Mouse (Mus musculus) Muller cell, postnatal 12 days (primary cell): ENCODE data around the gene Itgbl1.
"Not testable (repeated sequence)": the region's sequence is repeated elsewhere in the genome, so short reads cannot be mapped to it uniquely, and the experiment has no call there.

Source experiments
- DNase-seq: peaks from one replicate; pipeline ENCODE4 v3.0.0-alpha.2; 2015; ENCODE audit errors: inconsistent ontology term

Gene Itgbl1

DNA sequence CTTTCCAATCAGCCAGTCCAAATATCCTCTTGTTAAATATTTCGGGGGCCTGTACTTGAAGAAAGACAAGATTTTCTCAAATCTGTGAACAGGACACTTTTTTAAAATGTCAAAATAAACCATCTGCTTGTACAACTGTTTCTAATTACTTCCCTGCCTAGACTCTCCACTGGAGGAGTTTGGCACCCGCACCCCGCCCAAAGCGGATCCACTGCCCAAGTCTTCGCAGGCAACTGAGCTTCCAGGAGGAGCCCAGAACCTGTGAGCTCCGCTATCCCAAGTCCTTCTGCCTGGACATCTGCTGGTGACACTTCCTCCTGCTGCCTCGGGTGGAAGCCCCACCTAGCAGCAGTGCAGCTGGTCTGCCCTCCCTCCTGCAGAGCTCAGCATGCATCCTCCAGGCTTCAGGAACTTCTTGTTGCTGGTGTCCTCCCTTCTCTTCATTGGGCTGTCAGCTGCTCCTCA lies at the start of gene Itgbl1:
TSS of gene Itgbl1 (plus strand) at position 51 of the 465 bp plus-strand sequence.
- no peak for DNase-seq

DNA sequence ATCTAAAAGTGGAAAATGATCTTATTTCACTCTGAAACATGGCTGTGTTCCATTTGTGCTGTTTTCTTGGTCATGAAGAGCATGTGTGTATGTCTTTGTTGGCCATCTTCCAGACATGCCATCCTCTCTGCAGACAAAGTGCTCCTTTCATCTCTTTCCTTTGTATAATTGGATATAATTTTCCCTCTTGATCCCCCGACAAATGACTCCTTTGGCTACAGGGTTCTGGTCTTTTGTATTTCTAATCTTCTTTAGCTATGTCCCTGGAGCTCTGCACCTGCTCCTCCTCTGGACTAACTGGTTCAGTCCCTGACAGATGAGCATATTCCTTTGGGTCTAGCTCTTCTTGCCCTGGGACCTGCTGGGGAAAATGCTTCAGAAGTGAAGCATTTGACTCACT lies 36.8 kb upstream of the Itgbl1 start:
- peak; percentile 23 for DNase-seq

DNA sequence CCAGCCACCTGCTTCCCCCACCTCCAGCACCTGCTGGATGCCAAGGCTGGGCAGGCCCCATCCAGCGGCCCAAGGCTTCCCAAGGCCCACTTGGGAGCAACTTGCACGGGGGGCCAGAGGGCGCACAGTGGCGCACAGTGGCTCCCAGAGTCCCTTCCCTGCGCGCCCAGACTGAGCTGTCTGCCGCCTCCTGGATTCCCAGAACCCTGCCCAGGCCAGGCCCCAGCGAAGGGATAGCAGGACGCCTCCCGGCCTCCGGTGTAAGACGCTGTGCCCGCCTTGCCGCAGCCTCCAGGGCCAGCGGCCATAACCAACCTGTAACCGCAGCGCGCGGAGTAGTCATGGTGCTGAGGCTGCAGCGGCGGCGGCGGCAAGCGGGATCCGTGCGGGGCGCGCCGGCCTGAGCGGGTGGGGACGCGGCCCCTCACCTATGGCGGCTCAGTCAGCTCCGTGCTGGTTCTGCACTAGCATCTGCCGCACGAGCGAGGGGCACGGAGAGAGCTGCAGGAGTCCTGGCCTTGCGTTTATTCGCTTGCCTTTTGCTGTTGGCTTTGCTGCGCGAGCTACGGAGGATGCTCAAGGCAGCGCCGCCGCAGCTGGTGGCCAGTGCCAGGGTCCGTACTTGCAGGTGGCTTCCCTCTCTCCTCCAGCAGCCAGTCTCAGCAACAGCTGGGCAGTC lies 33.1 kb upstream of the Itgbl1 start, which contains the start of gene Nalcn:
TSS of gene Nalcn (minus strand) at position 644 of the 679 bp plus-strand sequence.
- peak; percentile 55 for DNase-seq

DNA sequence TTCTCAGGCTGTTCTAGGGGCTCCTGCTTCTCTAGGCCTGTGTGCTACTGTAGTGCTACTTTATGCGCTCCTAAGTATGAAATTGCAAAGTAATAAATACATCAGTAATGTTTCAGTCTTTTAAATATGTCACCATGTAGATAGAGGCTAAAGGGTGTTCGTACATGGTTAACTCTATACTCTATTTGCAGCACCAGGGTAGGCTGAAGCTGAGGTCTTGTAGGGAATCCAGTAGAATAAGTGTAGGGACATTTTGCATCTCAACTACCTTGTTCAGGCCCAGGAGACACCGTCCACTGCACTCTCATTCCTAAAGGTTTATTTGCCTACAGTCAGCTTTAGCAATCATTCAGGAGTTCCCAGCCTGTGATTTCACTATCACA lies 32.6 kb upstream of the Itgbl1 start:
- DNase-seq: no peak

DNA sequence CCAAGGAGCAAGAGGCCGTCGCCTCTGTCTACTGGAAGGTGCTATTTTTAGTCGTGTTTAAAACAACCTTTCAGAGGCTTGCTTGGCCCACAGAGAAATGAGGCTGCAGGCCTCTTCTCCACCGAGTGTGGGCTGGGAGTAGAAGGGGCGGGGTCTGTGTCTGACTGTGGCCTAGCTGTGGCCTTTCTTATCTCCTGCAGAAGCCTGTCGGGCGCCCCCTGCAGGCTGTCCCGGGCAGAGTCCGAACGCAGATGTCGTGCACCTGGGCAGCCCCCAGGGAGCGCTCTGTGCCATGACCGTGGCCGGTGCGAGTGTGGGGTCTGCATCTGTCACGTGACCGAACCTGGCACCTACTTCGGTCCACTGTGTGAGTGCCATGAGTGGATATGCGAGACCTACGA lies 1.3 kb downstream of the Itgbl1 start:
- DNase-seq: no peak

DNA sequence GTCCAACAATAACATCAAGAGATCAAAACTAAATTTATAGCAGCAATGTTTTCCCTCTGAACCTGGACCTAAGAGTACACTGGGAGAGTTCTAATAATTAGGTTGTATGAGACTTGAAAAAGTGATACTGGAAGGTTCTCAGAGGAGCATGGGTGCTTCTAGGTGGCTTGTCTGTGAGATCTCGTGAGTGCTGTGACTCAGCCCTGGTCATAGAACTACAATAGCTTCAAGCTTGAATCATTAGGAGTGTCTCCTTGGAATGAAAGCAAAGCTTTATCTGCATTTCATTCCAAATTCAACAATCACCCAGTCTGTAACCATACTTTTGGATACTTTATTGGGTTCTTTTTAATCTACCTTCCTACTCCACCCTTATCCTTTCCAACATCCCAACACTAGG lies 2.6 kb downstream of the Itgbl1 start:
- peak; percentile 35 for DNase-seq

DNA sequence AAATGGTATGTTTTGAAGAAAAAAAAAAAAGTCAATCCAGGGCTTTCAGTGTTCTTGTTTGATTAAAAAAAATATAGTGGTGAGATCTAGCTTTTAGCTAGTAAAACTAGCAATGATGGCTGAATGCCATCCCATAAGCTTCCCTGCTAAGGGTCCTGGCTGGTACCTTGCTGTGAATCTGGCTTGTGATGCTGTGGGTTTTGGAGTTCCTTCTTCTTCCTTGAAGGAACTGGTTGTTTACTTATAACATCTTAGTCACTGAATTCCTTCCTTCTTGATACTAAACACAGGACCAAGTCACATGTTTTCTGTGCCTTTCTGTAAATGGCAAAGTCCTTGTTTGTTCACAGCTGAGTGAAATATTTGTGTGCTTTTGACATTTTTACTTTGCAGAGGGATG lies 3.4 kb downstream of the Itgbl1 start:
- no peak for DNase-seq

DNA sequence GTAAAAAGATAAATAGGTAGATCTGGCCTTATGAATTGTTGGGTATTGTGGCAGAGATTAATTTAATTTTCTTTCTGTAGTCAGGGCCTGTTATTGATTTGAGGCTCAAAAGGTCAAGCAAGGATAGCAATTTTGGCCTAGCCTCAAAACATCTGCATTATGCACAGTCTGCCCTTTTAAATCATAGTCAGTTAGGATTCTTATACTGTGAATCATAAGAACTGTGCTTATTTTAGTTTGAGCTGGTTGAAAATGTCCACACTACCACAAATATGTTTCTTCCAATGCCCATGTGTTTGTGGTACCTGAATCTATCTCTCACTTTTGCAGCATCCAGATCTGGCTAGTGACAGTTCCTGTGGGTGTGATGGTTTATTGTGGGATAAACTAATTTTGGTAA lies 4.7 kb downstream of the Itgbl1 start:
- no peak for DNase-seq

DNA sequence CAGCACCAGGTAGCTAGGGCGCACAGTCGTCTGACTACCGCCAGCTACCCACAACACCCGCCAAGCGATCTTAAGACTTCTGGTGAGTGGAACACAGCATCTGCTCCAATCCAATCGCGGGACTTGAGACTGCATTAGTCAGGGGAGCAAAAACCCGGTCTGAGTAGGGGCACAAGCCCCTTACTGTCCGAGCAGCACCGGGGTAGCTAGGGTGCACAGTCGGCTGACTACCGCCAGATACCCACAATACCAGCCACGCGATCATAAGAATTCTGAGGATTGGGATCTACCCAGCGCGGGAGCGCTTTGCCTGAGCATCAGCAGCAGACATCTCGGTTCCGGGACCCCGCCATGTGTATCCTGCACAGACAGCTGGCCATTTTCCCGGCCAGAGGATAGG lies 11.3 kb downstream of the Itgbl1 start:
- DNase-seq: not testable (repeated sequence)

DNA sequence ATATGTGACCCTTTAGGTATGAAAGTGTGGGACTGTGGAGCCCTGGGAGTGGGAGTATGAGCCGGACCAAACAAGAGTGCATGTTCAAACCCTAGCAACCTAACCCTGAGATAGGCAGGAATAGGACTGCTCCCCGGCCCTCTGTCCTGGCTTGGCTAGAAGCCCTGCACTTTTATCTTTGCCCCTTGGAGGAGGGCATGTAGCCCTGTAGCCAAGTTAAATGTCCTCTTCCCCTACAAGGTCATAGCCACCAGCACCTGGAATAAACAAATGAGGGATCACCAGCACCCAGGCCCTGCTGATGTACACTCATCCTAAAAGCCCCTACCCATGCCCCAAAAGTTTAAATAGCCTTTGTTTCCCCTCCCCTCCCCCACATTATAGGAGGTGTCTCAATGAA lies 18.3 kb downstream of the Itgbl1 start:
- DNase-seq: no peak

DNA sequence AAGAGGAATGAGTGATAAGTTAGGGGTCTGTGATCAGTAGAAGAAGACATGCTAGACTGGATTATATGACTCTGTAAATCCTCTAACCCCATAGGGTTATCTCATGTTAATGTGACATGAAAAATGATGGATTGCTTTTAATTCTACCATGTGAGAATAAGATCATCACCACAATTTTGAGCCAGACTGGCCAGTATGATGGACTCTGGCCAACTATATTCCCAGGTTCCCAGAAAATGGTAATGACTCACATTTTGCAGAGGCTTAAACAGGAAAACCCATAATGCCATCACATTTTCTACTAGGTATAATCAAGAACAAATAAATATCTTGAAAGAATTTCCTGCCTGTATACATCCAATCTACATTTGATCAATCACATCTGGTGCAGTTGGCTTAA lies 55.0 kb downstream of the Itgbl1 start:
- DNase-seq: no peak

DNA sequence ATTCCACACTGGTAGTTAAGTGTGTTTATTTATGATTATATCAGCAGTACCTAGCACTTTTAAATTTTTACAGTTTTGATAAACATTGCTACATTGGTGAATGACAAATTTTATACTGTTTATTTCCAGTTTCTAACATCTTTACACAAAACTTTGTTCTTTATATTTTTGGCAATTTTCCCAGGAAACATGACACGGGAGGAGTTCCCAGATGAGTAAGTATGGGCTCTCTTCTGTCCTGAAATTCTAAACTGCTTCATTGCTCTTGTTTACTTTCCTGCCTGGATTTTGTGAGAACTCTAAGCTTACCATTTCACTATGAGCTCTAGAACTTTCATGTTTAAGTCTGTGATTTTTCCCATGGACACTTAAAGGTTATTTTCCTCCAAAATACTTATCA lies 82.3 kb downstream of the Itgbl1 start:
- DNase-seq: no peak

DNA sequence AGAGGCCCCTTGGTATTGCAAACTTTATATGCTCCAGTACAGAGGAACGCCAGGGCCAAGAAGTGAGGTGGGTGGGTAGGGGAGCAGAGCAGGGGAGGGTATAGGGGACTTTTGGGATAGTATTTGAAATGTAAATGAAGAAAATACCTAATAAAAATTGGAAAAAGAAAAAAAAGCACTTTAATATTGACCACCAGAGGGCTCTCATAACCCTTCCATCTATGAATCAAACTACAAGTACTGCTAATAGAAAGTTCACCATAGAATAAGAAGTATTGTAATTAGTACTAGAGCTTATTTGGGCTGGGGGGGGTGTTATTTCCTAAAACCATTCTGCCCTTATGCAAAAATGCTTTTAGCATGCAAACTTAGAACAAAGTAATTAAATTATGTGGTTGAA lies 91.2 kb downstream of the Itgbl1 start:
- DNase-seq: no peak

DNA sequence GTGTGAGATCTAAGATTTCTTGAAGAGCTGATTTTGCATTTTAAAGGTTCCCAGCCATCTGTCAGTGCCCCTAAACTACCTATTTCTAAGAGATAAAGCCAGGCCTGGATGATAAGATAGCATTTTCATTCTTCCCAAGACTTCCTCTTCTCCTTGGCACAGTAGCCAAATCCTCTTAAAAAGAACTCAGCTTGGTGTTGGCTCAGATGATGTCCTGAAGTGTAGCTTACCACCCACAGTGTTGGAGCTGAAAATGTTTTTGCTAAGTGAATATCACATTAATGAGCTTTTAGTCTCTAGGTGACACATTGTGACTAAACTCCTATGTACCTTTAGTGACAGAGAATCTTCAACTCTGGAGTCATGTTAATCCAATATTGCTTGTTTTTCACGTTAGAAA lies 99.8 kb downstream of the Itgbl1 start:
- DNase-seq: no peak

DNA sequence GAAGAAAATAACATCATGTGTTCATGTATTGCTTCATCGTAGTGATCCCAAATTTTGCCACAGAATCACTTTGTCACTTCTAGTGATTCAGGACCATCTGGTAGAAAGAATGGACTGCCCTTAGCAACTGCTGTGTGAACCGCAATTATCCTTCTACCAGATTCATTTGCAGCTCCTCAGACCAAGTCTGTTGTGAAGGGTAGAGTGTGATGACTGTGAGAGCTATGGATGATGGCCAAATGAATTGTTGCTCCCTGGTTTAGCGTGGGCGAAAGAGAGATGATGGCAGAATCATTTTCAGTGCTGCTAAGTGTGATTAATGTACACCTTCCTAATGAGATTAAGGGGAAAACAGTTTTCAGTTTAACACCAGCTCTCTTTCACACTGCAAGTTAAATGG lies 100.3 kb downstream of the Itgbl1 start:
- peak; percentile 70 for DNase-seq

DNA sequence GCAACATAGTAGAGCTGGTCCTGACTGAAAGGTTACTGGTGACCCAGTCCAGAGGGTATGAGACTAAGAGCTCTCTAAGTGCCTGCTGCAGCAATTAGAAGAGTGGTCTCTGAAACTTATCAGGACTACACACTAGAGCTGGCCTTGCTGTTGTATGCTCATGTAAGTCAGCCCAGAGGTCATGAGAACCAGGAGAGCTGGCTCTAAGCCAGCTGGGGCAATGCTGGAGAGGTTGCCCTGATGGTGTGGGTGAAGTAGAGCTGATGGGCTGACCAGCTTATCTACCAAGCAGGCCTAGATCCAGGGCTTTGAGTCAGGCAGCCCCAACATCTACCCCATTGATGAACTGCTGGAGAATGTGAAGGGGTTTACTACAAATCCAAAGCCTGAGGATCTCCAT lies 142.0 kb downstream of the Itgbl1 start:
- DNase-seq: no peak

DNA sequence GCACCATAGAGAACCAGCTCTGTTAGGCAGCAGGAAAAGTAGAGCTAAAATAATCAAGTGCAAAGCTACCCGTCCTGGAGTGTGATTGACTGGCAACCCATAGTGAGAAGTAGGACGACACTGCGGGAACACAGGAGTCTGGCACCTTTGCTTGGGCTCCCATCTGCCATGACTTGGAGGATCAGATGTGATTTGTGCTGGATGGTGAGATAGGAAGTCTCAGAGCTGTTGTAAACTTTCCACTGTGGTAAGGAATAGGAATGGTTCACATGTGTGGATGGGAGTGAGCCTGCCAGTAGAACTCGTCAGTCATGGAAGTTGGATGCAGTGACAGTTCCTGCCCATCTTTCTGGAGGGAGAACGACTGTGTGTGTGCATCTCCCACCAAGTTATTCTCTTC lies 177.9 kb downstream of the Itgbl1 start:
- DNase-seq: no peak

DNA sequence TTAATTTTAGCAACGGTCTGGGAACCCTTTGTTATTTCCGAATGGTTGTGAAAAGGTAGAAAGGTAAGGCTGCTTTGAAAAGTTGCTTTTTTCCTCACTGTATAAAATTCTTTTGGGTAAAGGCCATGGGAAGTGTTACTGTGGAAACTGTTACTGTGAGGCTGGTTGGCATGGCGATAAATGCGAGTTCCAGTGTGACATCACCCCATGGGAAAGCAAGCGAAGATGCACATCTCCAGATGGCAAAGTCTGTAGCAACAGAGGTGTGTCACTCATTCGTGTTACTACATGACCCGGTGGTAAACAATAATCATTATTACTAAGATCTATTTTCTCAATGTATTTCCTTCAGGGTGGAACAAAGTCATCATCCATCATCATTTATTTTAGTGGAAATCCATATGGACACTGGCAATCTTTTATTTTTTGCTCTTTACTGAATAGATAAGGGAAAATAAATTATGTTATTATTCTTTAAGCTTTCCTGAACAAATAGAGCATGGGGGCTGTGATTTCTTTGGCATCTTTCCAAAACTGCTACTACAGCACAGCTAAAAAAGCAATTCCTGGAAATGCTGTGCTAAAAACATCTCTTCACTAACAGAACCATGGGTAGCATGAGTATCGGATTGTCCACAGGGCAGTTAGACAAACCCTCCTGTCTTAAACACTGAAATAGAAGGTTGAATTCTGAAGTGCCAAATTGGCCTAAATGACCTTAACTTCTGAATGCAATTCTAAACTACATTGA lies 184.1 kb downstream of the Itgbl1 start:
- DNase-seq: no peak

DNA sequence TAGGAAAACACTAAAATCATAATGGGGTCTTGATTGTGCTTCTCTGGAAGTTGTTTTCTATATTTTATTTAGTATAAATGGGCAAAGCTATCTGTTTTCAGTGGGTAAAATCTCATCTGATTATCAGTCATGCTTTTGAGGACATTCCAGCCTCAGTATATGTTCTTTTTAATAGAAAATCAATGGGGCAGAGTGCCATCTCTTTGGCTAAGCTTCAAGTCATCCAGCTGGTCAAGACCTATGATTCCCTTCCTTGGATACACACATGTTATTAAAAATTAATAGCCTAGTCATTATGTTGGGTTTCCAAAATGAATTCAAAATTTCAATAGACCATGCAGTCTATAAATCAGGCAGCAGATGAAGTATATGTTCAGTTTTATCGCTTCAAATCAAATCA lies 204.8 kb downstream of the Itgbl1 start:
- DNase-seq: no peak

DNA sequence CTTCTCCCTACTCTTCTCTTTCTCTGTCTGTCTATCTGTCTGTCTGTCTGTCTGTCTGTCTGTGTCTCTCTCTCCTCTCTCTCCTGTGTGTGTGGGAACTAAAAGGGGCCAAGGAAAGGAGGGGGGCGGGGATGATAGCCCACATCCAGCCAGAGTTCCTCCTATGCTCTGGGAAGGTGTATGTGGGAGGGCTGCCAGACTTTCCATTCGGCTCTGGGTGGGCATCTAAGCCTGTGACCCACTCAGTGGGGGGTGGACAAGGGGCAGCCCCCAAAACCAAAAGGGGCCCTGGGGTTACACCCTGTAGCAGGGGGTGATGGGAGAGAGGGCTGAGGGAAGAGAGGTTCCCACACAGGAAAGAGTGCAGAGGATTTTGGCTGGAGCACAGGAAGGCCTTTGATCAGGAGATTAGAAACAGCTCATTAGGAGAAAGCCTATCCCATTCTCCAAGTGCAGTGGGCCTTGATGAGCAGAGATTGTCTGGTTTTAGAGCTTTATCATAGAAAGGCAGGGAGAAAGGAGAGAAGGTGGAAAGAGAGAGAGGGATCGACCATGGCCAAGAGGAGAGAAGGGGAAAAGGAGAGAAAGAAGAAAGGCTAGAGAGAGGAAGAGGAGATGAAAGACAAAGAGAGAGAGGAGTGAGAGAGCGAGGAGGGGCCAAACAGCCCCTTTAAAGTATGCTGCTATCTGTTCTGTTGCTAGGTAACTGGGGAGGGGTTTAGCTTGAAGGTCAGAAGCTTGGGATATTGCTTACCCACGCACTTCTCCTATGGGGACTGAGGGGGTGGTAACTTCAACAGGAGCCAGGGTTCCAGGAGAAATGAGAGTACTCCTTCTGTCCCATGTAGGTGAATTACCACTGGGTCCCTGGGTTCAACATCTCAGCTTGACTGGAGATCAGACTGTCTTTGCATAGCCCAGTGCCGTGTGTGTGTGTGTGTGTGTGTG lies 206.3 kb downstream of the Itgbl1 start:
- peak; percentile 45 for DNase-seq

DNA sequence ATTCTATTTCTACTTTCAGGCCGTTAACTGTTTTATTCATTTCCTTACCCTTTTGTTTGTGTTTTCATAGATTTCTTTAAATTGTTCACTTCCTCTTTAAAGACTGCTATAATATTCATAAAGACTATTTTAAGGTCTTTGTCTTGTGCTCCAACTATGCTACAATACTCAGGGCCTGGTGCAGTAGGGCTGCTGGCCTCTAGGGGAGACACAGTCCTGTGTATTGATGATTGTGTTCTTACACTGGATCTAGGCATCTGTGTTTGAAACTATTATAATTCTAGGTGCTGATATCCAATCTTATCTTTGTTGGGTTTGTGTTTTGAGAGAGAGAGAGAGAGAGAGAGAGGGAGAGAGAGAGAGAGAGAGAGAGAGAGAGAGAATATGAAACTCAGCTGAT lies 268.1 kb downstream of the Itgbl1 start:
- no peak for DNase-seq

DNA sequence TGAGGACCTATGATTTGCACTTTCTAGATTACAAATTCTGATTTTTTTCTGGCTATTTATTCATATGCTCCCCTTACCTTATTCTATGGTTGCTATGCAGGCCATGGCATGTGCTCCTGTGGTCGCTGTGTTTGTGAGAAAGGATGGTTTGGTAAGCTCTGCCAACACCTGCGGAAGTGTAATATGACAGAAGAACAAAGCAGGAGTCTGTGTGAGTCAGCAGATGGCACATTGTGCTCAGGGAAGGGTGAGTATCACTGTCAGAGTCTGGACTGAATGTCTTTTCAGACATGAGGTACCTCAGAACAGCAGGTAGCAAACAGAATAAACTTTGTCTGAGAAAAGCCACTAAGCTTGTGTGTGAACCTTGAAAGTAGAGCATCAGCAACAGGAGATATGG lies 306.8 kb downstream of the Itgbl1 start:
- DNase-seq: no peak
